Mouse (Mus musculus) layer of hippocampus, adult 8-10 months (tissue): ENCODE results near the gene Smlr1. TPM values are rescaled to one million over a fixed set of nuclear protein-coding genes. Genes with fewer than 3 reads are reported as not detected.

Source experiments
- DNase-seq, 2 experiments: peaks; one replicate each; pipeline ENCODE4 v3.0.0; 2022; ENCODE audit warnings: low spot score in 2 of 2
- total RNA-seq, 4 experiments: library from RNA; stranded (reverse); gene quantifications; 2 replicates each; pipeline ENCODE4 v1.2.4; 2022

Gene Smlr1
- not detected for total RNA-seq

DNA sequence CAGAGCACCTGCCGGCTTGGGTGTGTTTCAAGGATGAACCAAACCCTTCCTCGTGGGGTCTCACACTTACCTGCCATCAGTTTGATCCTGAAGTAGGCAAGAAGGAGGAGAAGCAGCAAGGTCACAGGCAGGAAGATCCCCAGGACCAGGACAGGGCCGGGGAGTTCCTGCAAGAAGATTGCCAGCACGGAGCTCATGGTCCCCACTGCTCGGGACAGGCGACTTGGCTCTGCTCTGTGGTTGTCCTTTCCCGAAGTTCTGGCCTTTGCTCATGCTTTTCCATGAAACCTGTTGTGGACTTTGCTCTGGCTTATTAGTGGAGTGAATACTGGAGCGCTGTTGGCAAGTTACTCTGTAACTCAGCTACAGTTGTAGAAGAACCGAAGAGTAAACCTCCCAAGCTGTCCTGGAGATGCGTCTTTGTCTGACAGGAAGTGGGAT, at the start of gene Smlr1:
Gene Smlr1, minus strand, starts transcription at position 377 of the 441 bp plus-strand sequence.
- DNase-seq = no peak

- peak; percentile 33 to 36 for DNase-seq
These were observed 48.8 kb upstream of the Smlr1 start for GRCm38 (mm10) chr10:25584899-25585298.

GRCm38 (mm10) chr10:25580066-25580465, 44.0 kb upstream of the Smlr1 start:
- DNase-seq = no peak

- no peak for DNase-seq
These were observed 35.5 kb upstream of the Smlr1 start for GRCm38 (mm10) chr10:25571319-25572240.

DNA sequence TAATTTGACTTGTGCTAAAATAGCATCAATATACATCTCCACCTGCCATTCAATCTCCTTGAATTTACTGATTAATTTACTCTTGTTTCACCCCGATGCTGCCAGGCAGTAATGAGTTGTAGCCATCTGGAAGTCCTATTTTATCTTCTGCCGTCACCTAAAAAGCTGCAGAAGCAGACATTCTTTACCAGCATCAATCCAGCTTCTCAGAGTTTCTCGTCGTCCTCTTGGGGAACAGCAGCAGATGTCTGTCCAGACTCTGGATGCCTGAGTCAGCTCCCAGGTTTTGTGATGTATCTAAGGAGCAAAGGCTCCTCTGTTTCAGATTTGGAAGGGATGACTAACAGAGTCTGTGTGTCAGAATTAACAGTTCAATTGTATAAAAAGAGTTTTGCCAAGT, 16.9 kb upstream of the Smlr1 start:
- peak; percentile 21 to 35 for DNase-seq

GRCm38 (mm10) chr10:25541097-25541496, 5.0 kb upstream of the Smlr1 start:
- DNase-seq = no peak

- no peak for DNase-seq
These were observed 3.7 kb upstream of the Smlr1 start for GRCm38 (mm10) chr10:25539771-25540168.

GRCm38 (mm10) chr10:25539146-25539770, 3.2 kb upstream of the Smlr1 start:
- peak; percentile 53 to 60 for DNase-seq

DNA sequence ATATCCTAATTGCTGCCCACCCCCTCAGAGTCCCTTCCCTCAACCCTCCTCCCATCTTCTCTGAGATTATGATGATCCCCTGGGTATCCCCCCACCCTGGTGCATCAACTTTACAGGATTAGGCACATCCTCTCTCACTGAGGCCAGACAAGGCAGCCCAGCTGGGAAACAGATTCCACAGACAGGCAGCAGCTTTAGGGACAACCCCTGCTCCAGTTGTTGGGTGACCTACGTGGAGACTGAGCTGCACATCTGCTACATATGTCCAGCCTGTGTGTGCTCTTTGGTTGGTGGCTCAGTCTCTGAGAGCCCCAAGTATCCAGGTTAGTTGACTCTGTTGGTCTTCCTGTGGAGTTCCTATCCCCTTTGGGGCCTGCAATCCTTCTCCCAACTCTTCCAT, 2.7 kb upstream of the Smlr1 start:
- no peak for DNase-seq

DNA sequence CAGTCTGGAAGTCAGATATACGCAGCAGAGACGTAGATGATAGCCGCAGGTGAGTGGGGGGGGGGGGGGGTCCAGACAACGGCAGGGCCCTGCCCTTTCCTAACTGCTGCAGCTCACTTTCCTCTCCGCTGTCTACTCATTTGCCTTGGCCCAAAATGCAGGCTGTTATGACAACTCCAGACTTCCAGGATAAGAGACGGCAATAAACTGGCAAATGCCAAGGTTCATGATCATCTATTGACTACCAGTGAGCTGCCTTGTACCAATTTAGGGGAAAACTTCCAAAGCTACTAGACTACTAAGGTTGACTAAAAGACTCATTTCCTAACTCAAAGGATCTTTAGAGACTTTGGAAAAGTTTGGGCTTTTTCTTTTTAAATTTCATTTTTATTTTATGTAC, 554 bp upstream of the Smlr1 start:
- DNase-seq = no peak

DNA sequence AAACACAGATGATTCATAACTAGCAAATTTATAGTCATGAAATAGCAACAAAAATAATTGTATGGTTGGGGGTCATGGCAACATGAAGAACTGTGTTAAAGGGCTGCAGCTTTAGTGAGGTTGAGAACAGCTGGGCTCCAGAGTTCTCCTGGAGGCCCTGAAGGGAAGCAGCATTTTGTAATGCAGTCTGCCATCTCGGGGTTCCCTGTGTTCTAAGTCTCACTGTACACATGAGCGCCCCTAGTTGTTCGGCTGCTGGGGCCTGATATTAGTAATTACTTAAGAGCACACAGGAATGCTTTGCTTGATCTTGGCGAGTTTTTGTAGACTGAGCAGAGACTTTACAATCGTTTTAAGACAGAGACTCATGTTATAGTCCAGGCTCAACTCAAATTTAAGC, 1.6 kb downstream of the Smlr1 start:
- no peak for DNase-seq

DNA sequence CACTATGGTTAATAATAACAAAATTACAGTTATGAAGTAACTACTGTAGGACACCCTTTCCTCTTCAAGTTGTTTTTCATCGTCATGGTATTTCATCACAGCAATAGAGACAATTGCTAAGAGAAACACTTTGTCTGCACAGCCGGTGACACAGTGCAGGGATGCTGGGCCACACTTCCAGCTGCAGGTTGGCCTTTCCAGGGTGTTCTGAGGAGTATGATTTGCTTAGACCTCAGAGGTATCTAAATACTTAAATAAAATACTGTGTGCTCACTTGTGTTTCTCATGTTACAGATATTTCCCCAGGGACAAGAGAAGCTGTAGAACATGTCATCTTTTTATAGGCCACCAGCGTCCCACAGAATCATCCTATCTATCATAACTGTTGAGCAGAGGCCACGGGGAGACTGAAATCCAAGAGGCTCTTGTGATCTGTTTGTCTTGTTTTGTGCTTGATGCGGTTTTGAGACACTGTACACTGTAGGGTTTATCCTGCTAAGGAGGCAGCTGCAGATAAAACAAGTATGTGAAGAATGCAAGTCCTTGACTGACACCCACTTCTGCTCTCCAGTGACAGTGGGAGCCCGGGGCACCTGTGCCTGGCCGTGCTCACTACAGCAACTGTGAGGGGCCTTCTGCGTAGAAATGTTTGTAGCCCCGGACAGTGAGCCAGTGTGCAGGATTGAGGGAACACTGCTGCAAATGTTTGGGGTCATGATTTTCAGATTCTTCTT, 2.4 kb downstream of the Smlr1 start:
- no peak for DNase-seq

DNA sequence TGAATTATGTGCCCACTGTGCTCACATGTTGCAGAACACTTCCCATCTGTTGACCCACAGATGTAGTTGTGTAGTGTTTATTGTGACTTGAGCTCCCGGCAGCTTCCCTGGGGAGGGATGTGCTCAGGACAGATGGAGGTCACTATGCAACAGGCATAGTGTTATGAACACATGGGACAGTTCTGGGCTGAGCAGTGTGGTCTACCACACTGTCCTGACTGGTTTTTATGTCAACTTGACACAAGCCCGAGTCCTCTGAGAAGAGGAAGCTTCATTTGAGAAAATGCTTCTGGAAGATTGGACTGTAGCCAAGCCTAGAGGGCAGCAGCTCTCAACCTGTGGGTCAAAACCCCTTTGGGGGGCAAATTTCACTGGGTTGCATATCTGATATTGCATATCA, 3.0 kb downstream of the Smlr1 start:
- DNase-seq = no peak

- DNase-seq = no peak
These were observed 4.7 kb downstream of the Smlr1 start for GRCm38 (mm10) chr10:25531335-25531734.

DNA sequence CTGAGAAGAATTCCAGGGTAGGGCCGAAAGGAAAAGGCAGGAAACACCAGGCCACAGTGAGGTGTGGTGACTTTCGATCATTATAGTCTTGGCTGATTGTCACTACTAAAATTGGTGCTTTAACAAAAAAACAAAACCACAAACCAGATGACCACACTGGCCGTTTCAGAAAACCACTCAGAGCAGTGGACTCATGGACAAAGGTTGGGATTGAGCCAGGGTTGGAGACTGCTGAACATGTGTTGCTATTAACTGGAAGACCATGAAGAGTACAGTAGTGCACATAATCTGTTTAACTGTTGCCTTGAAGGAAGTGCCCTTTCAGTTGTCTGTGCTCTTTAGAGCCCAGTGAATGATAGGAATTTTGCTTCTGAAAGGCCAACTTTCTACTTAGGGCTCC, 8.9 kb downstream of the Smlr1 start:
- no peak for DNase-seq

DNA sequence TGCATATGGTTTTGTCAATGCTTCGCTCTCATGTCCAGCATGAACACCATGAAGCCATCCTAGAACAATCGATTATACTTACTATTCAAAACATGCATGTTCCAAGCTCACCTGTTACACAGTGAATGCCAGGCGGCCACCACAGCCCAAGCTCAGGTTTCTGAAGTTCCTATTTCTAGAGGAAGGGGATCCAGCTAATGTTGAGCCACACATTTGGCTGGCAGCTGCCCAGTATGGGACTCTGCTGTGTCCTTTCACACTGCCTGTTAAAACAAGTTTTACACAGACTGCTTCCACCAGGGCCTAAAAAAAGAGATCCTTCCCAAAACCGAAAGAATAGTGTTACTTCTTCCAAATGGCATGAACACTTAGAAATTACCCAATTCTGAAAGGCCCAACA, 9.4 kb downstream of the Smlr1 start:
- no peak for DNase-seq

- DNase-seq = no peak
These were observed 9.9 kb downstream of the Smlr1 start for GRCm38 (mm10) chr10:25526156-25526555.

DNA sequence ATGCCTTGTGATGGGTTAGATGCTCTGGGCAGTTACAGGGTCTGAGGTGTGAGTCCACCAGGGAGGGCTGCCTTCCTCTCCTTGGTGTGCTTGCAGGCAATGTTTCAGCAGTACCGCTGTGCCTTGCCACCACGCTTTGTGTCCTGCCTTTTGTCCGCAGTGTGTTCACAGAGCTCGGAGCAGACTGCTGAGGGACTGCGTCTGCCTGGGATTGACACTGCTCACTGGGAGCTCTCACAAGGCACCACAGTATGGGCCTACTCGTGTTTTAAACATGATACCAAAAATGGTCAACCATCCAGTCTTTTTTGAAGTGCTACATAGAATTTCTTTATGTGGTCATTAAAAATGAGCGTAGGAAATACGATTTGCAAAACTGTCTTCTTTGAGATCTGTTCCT, 12.3 kb downstream of the Smlr1 start:
- no peak for DNase-seq

- no peak for DNase-seq
These were observed 15.6 kb downstream of the Smlr1 start for GRCm38 (mm10) chr10:25520428-25520827.

GRCm38 (mm10) chr10:25519954-25520353, 16.1 kb downstream of the Smlr1 start:
- DNase-seq = no peak

DNA sequence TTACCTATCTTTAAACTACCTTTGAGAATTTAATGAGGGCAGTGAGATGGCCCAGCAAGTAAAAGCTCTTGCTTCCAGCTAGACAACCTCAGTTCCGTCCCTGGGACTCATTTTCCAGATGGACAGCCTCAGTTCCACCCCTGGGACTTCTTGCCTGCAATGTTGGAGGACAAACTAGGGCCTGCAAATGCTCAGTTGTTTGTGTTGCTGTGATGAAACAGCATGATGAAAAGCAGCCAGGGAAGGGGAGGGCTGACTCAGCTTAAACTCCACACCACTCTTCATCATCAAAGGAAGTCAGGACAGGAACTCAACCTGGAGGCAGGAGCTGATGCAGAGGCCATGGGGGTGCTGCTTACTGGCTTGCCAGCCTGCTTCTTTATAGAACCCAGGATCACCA, 22.2 kb downstream of the Smlr1 start:
- DNase-seq = no peak

- DNase-seq = no peak
These were observed 32.8 kb downstream of the Smlr1 start for GRCm38 (mm10) chr10:25503250-25503649.
